Mouse (Mus musculus) limb, embryonic 10.5 days (tissue): ENCODE data around the gene Cnot6. TPM values are rescaled to one million over a fixed set of nuclear protein-coding genes. Genes with fewer than 3 reads are reported as not detected.

Experiments used
- DNase-seq: peaks from one replicate; pipeline ENCODE4 v3.0.0-alpha.2; 2017; ENCODE audit warnings: low spot score
- H3K27ac ChIP-seq: fragments of 300-500 bp; sonication (generic); 2 replicates; pipeline ENCODE4 v1.5.1; 2016; ENCODE audit warnings: mild to moderate bottlenecking
- H3K27me3 ChIP-seq: fragments of 300-500 bp; sonication (generic); 2 replicates; pipeline ENCODE4 v1.6.1; 2016; ENCODE audit warnings: low read depth, mild to moderate bottlenecking; ENCODE audit not compliant: poor library complexity, severe bottlenecking
- H3K36me3 ChIP-seq: fragments of 300-500 bp; sonication (generic); 2 replicates; pipeline ENCODE4 v1.6.1; 2016; ENCODE audit warnings: mild to moderate bottlenecking, moderate library complexity
- H3K4me1 ChIP-seq: fragments of 300-500 bp; sonication (generic); 2 replicates; pipeline ENCODE4 v1.6.1; 2016
- H3K4me3 ChIP-seq: fragments of 300-500 bp; sonication (generic); 2 replicates; pipeline ENCODE4 v1.5.1; 2016; ENCODE audit warnings: mild to moderate bottlenecking, moderate library complexity
- H3K9me3 ChIP-seq: fragments of 300-500 bp; sonication (generic); replicated peaks from 2 replicates; pipeline ENCODE4 v1.6.1; 2016; ENCODE audit warnings: mild to moderate bottlenecking
- WGBS: fragments of 180-500 bp; shearing (Covaris S2); methylation state at CpG from one replicate; pipeline ENCODE4 v1.1.7; 2016; 5-methylcytosine and 5-hydroxymethylcytosine counted together
- polyA plus RNA-seq: library from polyadenylated mRNA; unstranded; fragments of >200 nt; fragmentation: Nextera tagmentation; extraction: Ambion mirVana; gene quantifications from 2 replicates; pipeline ENCODE4 v1.2.1, GENCODE M21; 2016

Cnot6 gene
- polyA plus RNA-seq, 1 experiment from 2014 or later = 63.4 TPM

DNA sequence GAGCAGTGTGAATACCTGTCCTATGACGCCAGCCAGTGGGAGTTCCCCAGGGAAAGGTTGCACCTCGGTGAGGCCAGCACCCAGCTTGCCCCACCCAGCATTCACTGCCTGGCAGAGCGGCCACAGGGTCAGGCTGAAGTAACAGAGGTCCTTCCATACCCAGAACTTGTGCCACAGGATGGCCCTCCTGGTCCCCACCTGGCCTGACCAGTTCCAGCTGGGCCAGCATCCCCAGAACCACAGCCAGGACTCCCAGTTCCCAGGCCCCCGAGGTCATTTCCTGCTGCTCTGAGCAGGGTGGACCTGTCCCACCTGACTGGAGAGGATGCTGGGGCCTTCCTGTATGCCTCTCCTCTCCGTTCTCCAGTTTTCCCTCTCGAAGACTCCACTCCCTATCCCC lies 76.9 kb downstream of the Cnot6 start:
- 66% methylated on average over 6 of the region's 6 CpGs for WGBS
- no peak overlapping the region for H3K4me3 ChIP-seq
- peaks cover 14% of the 10 kb centered on the region for H3K4me1 ChIP-seq
- H3K27ac ChIP-seq = no peak overlapping the region
- no peaks in the 10 kb centered on the region for H3K36me3 ChIP-seq
- no peaks in the 10 kb centered on the region for H3K9me3 ChIP-seq
- DNase-seq = no peak
- peaks cover 72% of the 10 kb centered on the region for H3K27me3 ChIP-seq

DNA sequence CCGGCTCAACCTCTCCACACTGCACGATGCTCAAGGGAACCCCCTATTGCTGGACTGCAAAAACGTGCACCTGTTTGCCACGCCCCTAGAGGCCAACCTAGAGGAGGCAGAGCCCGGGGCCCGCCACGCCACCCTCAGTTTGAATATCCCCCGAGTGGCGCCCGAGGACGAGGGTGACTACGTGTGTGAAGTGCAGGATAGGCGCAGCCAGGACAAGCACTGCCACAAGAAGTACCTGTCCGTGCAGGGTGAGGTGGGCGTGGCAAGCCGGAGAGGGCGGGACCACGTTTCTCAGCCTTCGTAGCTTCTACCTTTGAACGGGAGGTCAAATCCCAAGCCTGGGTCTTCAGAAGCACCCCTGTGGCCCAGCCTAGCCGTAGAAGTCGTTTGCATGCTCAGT lies 78.4 kb downstream of the Cnot6 start:
- 8% methylated on average over 22 of the region's 22 CpGs for WGBS
- Histone ChIP-seq H3K4me1 (peaks cover 14% of the 10 kb centered on the region), H3K9me3 (no peaks in the 10 kb centered on the region), H3K36me3 (no peaks in the 10 kb centered on the region), H3K4me3 (no peak overlapping the region; the same call in 1 of the 2 replicates), H3K27me3 (peaks cover 78% of the 10 kb centered on the region), H3K27ac (no peak overlapping the region)
- no peak for DNase-seq

DNA sequence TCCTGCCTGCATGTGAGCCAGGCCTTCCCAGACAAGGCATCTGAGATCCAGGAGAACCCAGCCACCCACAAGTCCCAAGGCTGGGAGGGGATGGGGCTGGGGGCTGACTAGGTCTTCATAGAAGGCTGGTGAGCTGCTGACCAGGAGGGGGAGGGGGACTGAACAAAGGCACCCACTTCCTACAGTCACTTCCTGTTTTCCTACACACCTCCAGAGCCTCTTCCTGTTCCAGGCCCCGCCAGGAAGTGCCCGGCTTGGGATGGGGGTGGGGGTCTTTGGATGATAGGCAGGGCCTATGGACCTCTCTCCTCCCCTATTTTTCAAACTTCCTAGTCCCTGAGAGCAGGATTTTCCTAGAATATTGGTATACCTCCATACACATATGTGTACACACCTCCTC lies 80.3 kb downstream of the Cnot6 start:
- no peaks in the 10 kb centered on the region for H3K36me3 ChIP-seq
- H3K9me3 ChIP-seq = no peaks in the 10 kb centered on the region
- H3K4me1 ChIP-seq = peaks cover 14% of the 10 kb centered on the region
- 0 out of 2 replicates have a peak overlapping the region, but pooled peaks have one; percentile 28 for H3K27ac ChIP-seq
- H3K4me3 ChIP-seq = no peak overlapping the region
- WGBS = 80% methylated on average over 2 of the region's 2 CpGs
- peaks cover 66% of the 10 kb centered on the region for H3K27me3 ChIP-seq
- DNase-seq = no peak

DNA sequence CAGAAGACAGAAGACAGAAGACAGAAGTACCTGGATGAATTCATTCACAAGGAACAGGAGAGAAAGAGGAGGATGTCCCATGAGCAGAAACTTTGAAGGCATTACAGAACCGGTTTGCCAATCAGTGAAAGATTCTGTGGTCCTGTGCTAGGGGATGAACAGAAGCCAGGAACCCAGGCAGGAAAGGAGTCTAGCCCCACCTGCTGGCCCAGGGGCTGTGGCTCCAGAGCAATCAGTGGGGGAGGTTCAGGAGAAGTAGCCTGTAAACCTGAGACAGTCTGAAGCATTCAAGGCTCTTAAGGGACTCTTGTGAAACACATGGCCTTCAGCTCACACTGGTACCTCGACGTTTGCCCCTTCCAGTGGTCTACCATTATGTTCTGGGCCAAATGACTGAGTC lies 81.4 kb downstream of the Cnot6 start:
- peaks cover 55% of the 10 kb centered on the region for H3K27me3 ChIP-seq
- no peaks in the 10 kb centered on the region for H3K9me3 ChIP-seq
- no peak for DNase-seq
- peaks cover 10% of the 10 kb centered on the region for H3K4me1 ChIP-seq
- no peak overlapping the region for H3K27ac ChIP-seq
- no peak overlapping the region for H3K4me3 ChIP-seq
- no peaks in the 10 kb centered on the region for H3K36me3 ChIP-seq
- WGBS = 45% methylated on average over 3 of the region's 3 CpGs

DNA sequence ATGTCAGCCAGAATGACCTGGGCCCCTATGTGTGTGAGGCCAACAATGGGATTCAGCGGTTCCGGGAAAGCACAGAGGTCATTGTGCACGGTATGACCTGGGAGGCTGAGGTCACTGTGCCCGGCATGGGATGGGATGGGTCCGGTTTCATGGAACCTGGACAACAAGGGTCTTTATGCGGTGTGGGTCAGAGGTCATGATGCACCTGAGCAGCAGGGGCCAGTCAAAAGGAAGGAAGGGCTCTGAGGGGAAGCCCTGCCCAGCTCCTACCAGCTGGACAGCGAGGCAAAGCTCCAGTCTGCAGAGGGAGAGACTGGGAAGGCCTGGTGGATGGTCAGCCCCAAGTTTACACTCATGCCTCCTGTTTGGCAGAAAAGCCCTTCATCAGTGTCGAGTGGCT lies 85.8 kb downstream of the Cnot6 start:
- no peaks in the 10 kb centered on the region for H3K9me3 ChIP-seq
- H3K27me3 ChIP-seq = peaks cover 12% of the 10 kb centered on the region; the same call in 1 of the 2 replicates
- H3K36me3 ChIP-seq = no peaks in the 10 kb centered on the region
- no peaks in the 10 kb centered on the region for H3K4me1 ChIP-seq
- no peak overlapping the region for H3K4me3 ChIP-seq
- no peak overlapping the region for H3K27ac ChIP-seq
- DNase-seq = no peak
- 68% methylated on average over 8 of the region's 8 CpGs for WGBS

DNA sequence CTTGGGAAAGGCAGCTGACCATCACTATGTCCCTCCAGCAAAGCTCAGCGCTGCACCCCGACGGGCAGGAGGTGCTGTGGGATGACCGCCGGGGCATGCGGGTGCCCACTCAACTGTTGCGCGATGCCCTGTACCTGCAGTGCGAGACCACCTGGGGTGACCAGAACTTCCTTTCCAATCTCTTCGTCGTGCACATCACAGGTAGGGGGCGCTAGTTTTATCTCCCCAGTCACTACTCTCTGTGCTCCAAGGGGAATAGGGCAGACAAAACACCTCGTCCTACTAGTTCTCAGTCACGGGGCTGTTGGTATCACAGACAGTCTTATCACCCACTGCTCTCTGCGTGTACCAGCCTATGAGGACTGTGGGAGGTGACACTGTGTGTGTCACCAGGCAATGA lies 86.7 kb downstream of the Cnot6 start:
- no peaks in the 10 kb centered on the region for H3K9me3 ChIP-seq
- H3K4me1 ChIP-seq = no peaks in the 10 kb centered on the region
- H3K4me3 ChIP-seq = no peak overlapping the region
- no peaks in the 10 kb centered on the region for H3K36me3 ChIP-seq
- no peak overlapping the region for H3K27ac ChIP-seq
- peaks cover 7% of the 10 kb centered on the region; the same call in 1 of the 2 replicates for H3K27me3 ChIP-seq
- WGBS = 62% methylated on average over 15 of the region's 15 CpGs
- DNase-seq = no peak

DNA sequence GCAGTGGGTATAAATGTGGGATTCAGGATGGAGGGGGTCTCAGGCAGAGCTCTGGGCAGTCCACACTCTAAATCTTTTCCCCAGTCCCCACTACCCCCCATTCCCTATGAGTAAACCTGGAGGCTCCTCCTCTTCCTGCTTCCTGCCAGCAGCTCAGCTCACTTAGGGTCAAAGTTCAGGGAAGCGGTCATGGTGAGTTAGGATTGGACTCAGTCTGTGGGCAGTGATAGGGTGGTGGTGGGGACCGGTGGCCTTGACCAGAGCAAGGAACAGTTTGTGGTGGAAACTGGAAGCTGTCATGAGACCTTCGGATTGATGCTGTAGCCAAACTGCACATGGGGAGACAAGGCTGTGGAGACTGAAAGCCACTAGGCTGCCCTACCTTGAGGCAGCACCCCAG lies 88.4 kb downstream of the Cnot6 start:
- Histone ChIP-seq H3K4me3 (no peak overlapping the region), H3K27me3 (no peaks in the 10 kb centered on the region), H3K36me3 (no peaks in the 10 kb centered on the region), H3K9me3 (no peaks in the 10 kb centered on the region), H3K27ac (no peak overlapping the region), H3K4me1 (no peaks in the 10 kb centered on the region)
- no peak for DNase-seq
- 90% methylated on average over 3 of the region's 3 CpGs for WGBS

DNA sequence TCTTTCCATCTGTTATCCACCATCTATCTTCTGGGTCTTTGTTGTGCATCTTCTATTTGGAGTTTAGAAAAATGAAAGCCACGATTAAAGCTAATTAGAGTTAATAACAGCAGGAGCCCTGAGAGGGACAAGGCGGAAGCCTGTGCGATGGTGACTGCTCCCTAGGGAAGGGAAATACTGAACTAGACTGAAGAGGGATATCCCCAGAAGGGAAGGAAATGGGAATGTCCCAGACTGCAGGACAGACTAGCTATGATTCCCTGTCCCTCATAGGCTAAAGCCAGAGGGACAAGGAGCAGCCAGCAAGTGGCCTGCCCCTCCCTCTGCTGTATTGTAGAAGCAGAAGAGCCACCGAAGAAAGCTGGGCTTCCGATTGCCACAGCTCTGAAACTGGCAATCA lies 90.6 kb downstream of the Cnot6 start:
- DNase-seq = no peak
- no peak overlapping the region for H3K4me3 ChIP-seq
- 78% methylated on average over 5 of the region's 5 CpGs for WGBS
- H3K27ac ChIP-seq = no peak overlapping the region
- no peaks in the 10 kb centered on the region for H3K27me3 ChIP-seq
- no peaks in the 10 kb centered on the region for H3K4me1 ChIP-seq
- no peaks in the 10 kb centered on the region for H3K36me3 ChIP-seq
- no peaks in the 10 kb centered on the region for H3K9me3 ChIP-seq

Other genes starting within 250 kb of the Cnot6 start
- not detected in 2 replicates for gene Olfr1386, start 247.7 kb downstream of the Cnot6 start, polyA plus RNA-seq
- gene Olfr1385, start 223.7 kb downstream of the Cnot6 start, polyA plus RNA-seq = not detected in 2 replicates
- not detected in 2 replicates for gene Olfr1384, start 206.0 kb downstream of the Cnot6 start, polyA plus RNA-seq
- not detected in 2 replicates for gene Olfr1383, start 193.1 kb downstream of the Cnot6 start, polyA plus RNA-seq
- gene Olfr1382, start 184.5 kb downstream of the Cnot6 start, polyA plus RNA-seq = not detected in 2 replicates
- not detected in 2 replicates for gene Olfr1381, start 169.3 kb downstream of the Cnot6 start, polyA plus RNA-seq
- gene Olfr1380, start 155.8 kb downstream of the Cnot6 start, polyA plus RNA-seq = not detected in 2 replicates
- gene Flt4, start 103.5 kb downstream of the Cnot6 start, polyA plus RNA-seq = 6.4 and 6.6 TPM in 2 replicates
- not detected in 2 replicates for gene Scgb3a1, start 49.1 kb downstream of the Cnot6 start, polyA plus RNA-seq
- 39.2 and 43.3 TPM in 2 replicates for gene Gfpt2, start 81.5 kb upstream of the Cnot6 start, polyA plus RNA-seq
- 22.4 and 31.1 TPM in 2 replicates for gene Mapk9, start 134.0 kb upstream of the Cnot6 start, polyA plus RNA-seq
- 0.15 TPM in 1 of 2 replicates, not detected in the other for gene Rasgef1c, start 189.1 kb upstream of the Cnot6 start, polyA plus RNA-seq